Mouse (Mus musculus) midbrain, embryonic 15.5 days (tissue): ENCODE measurements around the gene Utf1. TPM values are rescaled to one million over a fixed set of nuclear protein-coding genes. Genes with fewer than 3 reads are reported as not detected.

Experiments used
- ATAC-seq: fragments of 200-750 bp; cut with Nextera tagmentation; replicated peaks from 2 replicates; pipeline ENCODE4 v1.8.0; 2017; ENCODE audit warnings: moderate TSS enrichment
- H3K27ac ChIP-seq: fragments of 300-500 bp; sonication (generic); 2 replicates; pipeline ENCODE4 v1.5.1; 2015; ENCODE audit warnings: mild to moderate bottlenecking, inconsistent platforms
- H3K27me3 ChIP-seq: fragments of 300-500 bp; sonication (generic); replicated peaks from 2 replicates; pipeline ENCODE4 v1.6.1; 2015; ENCODE audit warnings: inconsistent platforms
- H3K36me3 ChIP-seq: fragments of 300-500 bp; sonication (generic); replicated peaks from 2 replicates; pipeline ENCODE4 v1.6.1; 2015; ENCODE audit warnings: inconsistent platforms
- H3K4me1 ChIP-seq: fragments of 300-500 bp; sonication (generic); 2 replicates; pipeline ENCODE4 v1.6.1; 2015; ENCODE audit warnings: inconsistent platforms
- H3K4me2 ChIP-seq: fragments of 300-500 bp; sonication (generic); 2 replicates; pipeline ENCODE4 v1.6.1; 2015; ENCODE audit warnings: inconsistent platforms, mild to moderate bottlenecking, moderate library complexity
- H3K4me3 ChIP-seq: fragments of 300-500 bp; sonication (generic); 2 replicates; pipeline ENCODE4 v1.5.1; 2015; ENCODE audit warnings: mild to moderate bottlenecking, inconsistent platforms
- H3K9ac ChIP-seq: fragments of 300-500 bp; sonication (generic); 2 replicates; pipeline ENCODE4 v1.6.1; 2015; ENCODE audit warnings: mild to moderate bottlenecking, inconsistent platforms
- H3K9me3 ChIP-seq: fragments of 300-500 bp; sonication (generic); 2 replicates; pipeline ENCODE4 v1.6.1; 2016; ENCODE audit warnings: inconsistent platforms
- WGBS: fragments of 180-500 bp; shearing (Covaris S2); methylation state at CpG from one replicate; pipeline ENCODE4 v1.1.7; 2015; ENCODE audit warnings: mixed read lengths; 5-methylcytosine and 5-hydroxymethylcytosine counted together
- polyA plus RNA-seq: library from polyadenylated mRNA; unstranded; fragments of >200 nt; fragmentation: Nextera tagmentation; extraction: Ambion mirVana; gene quantifications from 2 replicates; pipeline ENCODE4 v1.2.1, GENCODE M21; 2015

Gene Utf1
- polyA plus RNA-seq, 1 experiment from 2014 or later, result not detected

DNA sequence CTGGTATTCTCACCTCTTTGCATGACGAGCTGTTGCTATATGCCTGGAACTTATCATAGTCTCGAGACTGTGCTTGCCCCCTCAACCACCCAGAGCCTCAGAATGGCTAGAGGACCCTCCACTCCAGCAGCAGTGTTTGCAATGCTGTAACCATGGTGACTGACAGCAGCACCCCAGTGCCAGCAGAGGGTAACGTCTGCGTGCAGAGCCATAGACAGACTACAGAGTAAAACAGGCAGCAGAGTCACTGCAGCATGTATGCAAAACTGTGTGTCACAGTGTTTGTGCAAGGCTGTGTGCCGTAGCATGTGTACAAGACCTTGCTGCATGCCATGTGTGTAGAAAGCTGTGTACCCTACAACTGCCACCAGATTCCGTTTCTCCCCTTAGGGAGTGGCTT, 34.1 kb upstream of the Utf1 start:
- no peak overlapping the region for H3K4me2 ChIP-seq
- no peaks in the 10 kb centered on the region for H3K36me3 ChIP-seq
- H3K27me3 ChIP-seq, result peaks cover 21% of the 10 kb centered on the region
- H3K9ac ChIP-seq, result no peak overlapping the region
- 29% methylated on average over 6 of the region's 6 CpGs for WGBS
- peak; percentile 63 for ATAC-seq
- H3K4me1 ChIP-seq, result peaks cover 41% of the 10 kb centered on the region
- H3K9me3 ChIP-seq, result no peaks in the 10 kb centered on the region
- H3K4me3 ChIP-seq, result no peak overlapping the region
- peak overlapping the region; percentile 58; the same call in 1 of the 2 replicates for H3K27ac ChIP-seq

DNA sequence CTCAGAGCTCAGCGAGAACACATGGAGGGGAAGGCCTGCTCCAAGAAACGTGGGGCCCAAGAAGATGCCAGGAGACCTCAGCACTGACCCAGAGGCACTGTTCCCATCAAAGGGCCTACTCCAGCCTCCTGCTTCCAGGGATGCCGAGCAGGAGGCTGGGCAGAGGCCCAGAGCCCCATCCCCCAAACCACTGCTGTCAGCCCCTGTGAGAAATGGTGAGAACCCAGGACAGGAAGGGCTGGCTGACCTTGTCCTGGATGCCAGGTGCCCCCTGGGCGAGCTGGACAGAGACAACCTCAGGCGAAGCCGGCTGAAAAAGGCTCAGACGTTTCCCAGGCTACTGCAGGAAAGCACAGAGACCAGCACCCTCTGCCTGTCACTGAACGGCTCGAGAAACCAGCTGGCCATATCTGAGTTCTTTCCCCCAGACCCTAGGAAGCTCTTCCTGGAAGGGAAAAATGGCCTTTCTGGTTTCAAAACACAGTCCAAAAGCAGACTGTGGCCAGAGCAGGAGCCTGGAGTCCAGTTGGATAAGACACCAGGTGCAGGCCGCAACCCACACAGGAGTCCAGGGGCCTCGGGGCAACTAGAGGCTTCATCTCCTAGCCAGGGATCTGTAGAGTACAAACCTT, 33.3 kb upstream of the Utf1 start:
- Histone ChIP-seq H3K4me2 (no peak overlapping the region), H3K4me3 (no peak overlapping the region), H3K27ac (no peak overlapping the region), H3K27me3 (peaks cover 24% of the 10 kb centered on the region), H3K9me3 (no peaks in the 10 kb centered on the region), H3K4me1 (peaks cover 37% of the 10 kb centered on the region), H3K36me3 (no peaks in the 10 kb centered on the region), H3K9ac (no peak overlapping the region)
- WGBS, result 60% methylated on average over 11 of the region's 11 CpGs
- no peak for ATAC-seq

DNA sequence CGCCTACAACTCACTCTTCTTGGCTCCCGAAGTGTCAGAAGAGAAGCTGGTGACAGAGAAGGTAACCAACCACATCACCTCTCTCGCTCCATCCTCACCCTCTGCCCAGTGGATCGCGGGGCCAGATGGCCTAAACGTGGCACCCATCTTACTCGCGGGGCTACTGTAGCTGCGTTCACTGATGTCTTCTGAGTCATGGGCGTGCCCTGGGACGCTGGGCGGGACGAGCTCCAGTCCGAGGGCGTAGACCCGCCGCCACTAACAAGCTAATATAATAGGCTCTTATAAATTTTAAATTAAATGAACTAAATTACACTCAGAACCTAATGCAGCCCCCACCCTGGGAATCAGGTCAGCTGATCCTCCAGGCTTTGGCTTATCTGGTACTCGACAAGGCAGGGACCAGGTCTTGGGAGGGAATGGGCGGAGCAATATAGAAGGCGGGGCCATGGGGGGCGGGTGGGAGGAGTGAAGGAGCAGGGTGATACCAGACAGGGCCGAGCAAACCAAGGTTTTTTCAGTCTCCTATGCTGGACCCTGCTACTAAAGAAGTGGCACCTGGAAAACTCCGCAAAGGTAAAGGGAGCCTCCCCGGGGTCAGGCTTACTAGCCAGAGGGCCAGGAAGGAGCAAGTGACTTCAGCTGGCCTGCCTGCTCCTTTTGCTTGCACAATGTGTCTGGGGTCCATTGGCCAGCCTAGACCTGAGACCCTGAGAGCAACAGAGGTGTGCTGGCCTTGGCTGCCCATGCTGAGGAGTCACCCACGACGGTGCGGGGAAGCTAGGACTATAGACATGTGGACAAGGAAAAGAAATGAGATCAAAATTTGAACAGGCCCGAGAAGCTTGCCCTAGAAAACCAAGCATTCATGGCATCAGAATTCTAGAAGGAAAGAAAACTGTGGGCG, 29.2 kb upstream of the Utf1 start:
- H3K27me3 ChIP-seq, result peaks cover 24% of the 10 kb centered on the region
- no peaks in the 10 kb centered on the region for H3K36me3 ChIP-seq
- H3K27ac ChIP-seq, result no peak overlapping the region
- peaks cover 21% of the 10 kb centered on the region for H3K4me1 ChIP-seq
- H3K4me3 ChIP-seq, result peak overlapping the region; percentile 17
- ATAC-seq, result peak; percentile 38; the same call in 1 of the 2 replicates
- H3K9me3 ChIP-seq, result no peaks in the 10 kb centered on the region
- 13% methylated on average over 29 of the region's 29 CpGs for WGBS
- peak overlapping the region; percentile 40 for H3K4me2 ChIP-seq
- no peak overlapping the region for H3K9ac ChIP-seq

- H3K9ac ChIP-seq, result no peak overlapping the region
- 6% methylated on average over 14 of the region's 14 CpGs for WGBS
- no peaks in the 10 kb centered on the region for H3K36me3 ChIP-seq
- peaks cover 30% of the 10 kb centered on the region for H3K27me3 ChIP-seq
- peak overlapping the region; percentile 15; the same call in 1 of the 2 replicates for H3K27ac ChIP-seq
- no peaks in the 10 kb centered on the region for H3K9me3 ChIP-seq
- H3K4me1 ChIP-seq, result peaks cover 11% of the 10 kb centered on the region
- H3K4me2 ChIP-seq, result peak overlapping the region; percentile 16
- no peak for ATAC-seq
- H3K4me3 ChIP-seq, result no peak overlapping the region
Observed at GRCm38 (mm10) chr7:139915646-139916257, 27.8 kb upstream of the Utf1 start.

GRCm38 (mm10) chr7:139916345-139916744, 27.2 kb upstream of the Utf1 start:
- Histone ChIP-seq H3K27ac (no peak overlapping the region), H3K36me3 (no peaks in the 10 kb centered on the region), H3K4me3 (no peak overlapping the region), H3K9me3 (no peaks in the 10 kb centered on the region), H3K4me1 (peaks cover 11% of the 10 kb centered on the region), H3K9ac (no peak overlapping the region), H3K4me2 (no peak overlapping the region), H3K27me3 (peaks cover 26% of the 10 kb centered on the region)
- ATAC-seq, result no peak
- WGBS, result 0% methylated on average over 1 of the region's 1 CpGs

- H3K27me3 ChIP-seq, result peaks cover 15% of the 10 kb centered on the region
- H3K4me2 ChIP-seq, result no peak overlapping the region
- WGBS, result 75% methylated on average over 4 of the region's 4 CpGs
Observed at GRCm38 (mm10) chr7:139918262-139918661, 25.3 kb upstream of the Utf1 start.

DNA sequence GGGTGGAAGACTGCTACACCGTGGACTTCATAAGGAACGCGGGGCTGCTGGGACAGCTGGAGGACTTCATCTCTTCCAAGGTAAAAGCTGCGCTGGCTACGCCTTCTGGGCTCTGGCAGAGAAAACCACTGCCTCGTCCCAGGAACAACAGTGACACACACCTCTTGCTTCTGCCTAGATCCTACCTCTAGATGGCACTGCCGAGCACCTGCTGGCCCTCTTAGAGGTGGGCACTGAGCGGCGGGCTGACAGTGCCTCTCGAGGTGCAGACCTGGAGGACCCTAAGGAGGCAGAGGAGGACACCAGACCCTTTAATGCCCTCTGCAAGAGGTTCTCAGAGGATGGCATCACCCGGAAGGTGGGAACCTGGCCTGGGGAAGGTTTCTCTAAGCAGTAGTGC, 12.9 kb upstream of the Utf1 start:
- ATAC-seq, result 0 out of 2 replicates have a peak, but pooled peaks have one; percentile 42
- Histone ChIP-seq H3K27ac (no peak overlapping the region), H3K36me3 (peaks cover 10% of the 10 kb centered on the region; the same call in 1 of the 2 replicates), H3K4me3 (no peak overlapping the region), H3K4me2 (no peak overlapping the region), H3K4me1 (no peaks in the 10 kb centered on the region), H3K27me3 (0 out of 2 replicates have a peak, but pooled peaks cover 3% of the 10 kb centered on the region), H3K9ac (no peak overlapping the region), H3K9me3 (no peaks in the 10 kb centered on the region)
- 17% methylated on average over 11 of the region's 11 CpGs for WGBS

More at GRCm38 (mm10) chr7:139918262-139918661, 25.3 kb upstream of the Utf1 start:
- H3K4me3 ChIP-seq, result no peak overlapping the region
- H3K4me1 ChIP-seq, result peaks cover 11% of the 10 kb centered on the region
- no peaks in the 10 kb centered on the region for H3K36me3 ChIP-seq
- H3K9ac ChIP-seq, result no peak overlapping the region
- no peak for ATAC-seq
- H3K9me3 ChIP-seq, result no peaks in the 10 kb centered on the region
- H3K27ac ChIP-seq, result no peak overlapping the region

DNA sequence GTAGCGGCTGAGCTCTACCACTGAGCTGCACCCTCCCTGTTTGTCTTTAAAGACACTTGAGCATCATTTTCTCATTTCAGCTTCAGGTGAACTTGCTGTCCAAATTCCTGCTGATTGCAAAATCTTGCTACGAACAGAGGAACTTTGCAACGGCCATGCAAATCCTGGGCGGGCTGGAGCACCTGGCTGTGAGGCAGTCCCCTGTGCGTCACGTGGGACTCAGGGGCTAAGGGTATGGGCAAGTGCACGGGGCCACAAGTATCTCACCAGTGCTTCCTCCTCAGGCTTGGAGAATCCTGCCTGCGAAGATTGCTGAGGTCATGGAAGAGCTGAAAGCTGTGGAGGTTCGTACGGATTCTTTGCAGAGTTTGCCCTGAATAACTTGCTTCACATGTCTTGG, 6.9 kb upstream of the Utf1 start:
- WGBS, result 94% methylated on average over 10 of the region's 10 CpGs
- no peak overlapping the region for H3K4me3 ChIP-seq
- H3K9ac ChIP-seq, result no peak overlapping the region
- no peaks in the 10 kb centered on the region for H3K4me1 ChIP-seq
- no peak overlapping the region for H3K27ac ChIP-seq
- no peaks in the 10 kb centered on the region for H3K9me3 ChIP-seq
- H3K36me3 ChIP-seq, result 0 out of 2 replicates have a peak, but pooled peaks cover 7% of the 10 kb centered on the region
- H3K4me2 ChIP-seq, result no peak overlapping the region
- no peak for ATAC-seq
- peaks cover 16% of the 10 kb centered on the region for H3K27me3 ChIP-seq

DNA sequence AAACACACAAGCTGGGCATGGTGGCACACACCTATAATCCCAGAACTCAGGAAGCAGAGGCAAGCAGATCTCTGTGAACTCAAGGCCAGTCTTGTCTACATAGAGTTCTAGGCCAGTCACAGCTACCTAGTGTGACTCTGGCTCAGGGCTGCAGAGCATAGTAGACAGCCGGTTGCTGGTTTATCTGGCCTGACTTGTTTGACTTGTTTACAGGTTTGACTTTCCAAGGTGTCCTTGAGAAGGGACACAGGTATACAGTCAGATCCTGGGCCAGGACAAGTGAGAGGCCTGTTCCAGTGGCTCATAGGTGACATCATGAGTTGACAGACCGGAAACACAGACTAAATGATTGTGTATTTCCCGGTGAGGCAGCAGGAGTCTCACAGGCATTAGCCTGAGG, 6.5 kb upstream of the Utf1 start:
- H3K27ac ChIP-seq, result no peak overlapping the region
- H3K4me2 ChIP-seq, result no peak overlapping the region
- peaks cover 20% of the 10 kb centered on the region for H3K27me3 ChIP-seq
- no peaks in the 10 kb centered on the region for H3K9me3 ChIP-seq
- no peak overlapping the region for H3K4me3 ChIP-seq
- H3K4me1 ChIP-seq, result no peaks in the 10 kb centered on the region
- 0 out of 2 replicates have a peak, but pooled peaks cover 5% of the 10 kb centered on the region for H3K36me3 ChIP-seq
- ATAC-seq, result no peak
- 91% methylated on average over 3 of the region's 3 CpGs for WGBS
- H3K9ac ChIP-seq, result no peak overlapping the region

GRCm38 (mm10) chr7:139937810-139938209, 5.8 kb upstream of the Utf1 start:
- Histone ChIP-seq H3K27me3 (peaks cover 27% of the 10 kb centered on the region), H3K9me3 (no peaks in the 10 kb centered on the region), H3K9ac (no peak overlapping the region), H3K4me2 (no peak overlapping the region), H3K27ac (no peak overlapping the region), H3K36me3 (0 out of 2 replicates have a peak, but pooled peaks cover 4% of the 10 kb centered on the region), H3K4me3 (no peak overlapping the region), H3K4me1 (no peaks in the 10 kb centered on the region)
- WGBS, result 71% methylated on average over 5 of the region's 5 CpGs
- no peak for ATAC-seq

DNA sequence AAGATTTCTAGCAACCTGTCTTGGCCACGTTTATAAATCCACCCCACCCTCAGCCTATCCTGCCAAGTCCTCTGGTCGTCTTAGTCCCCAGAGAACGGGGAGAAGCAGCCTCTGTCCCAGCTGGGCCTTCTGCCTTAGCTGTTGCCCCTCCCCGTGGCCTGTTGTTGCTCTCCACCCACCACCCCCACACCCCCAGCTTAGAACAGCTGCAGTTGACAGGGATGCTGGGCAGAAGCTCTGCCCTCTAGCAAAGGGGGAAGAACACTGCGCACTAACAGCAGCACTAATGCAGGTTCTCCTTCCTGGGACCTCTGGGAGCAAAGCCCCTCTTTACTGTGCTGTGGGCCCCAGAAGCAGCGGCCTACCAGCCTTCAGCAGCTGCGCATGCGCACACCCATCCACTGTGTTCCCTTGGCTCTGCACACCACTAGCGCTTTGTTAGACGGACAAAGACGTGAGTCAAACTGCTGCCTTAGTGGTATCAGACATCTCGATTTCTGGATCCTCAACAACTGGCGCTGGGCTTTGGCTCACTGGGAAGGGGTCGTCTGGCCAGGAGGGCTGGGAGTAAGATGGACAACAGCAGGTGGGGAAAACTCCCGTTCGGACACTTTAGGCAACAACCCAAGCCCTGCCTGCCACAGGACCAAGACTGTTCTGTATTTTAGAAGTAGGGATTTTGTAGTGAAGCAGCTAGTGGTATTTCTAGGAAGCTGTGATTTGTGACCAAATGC, 2.9 kb upstream of the Utf1 start:
- Histone ChIP-seq H3K4me3 (no peak overlapping the region), H3K4me2 (no peak overlapping the region), H3K27me3 (peaks cover 54% of the 10 kb centered on the region), H3K27ac (no peak overlapping the region), H3K4me1 (peaks cover 12% of the 10 kb centered on the region), H3K9ac (no peak overlapping the region), H3K9me3 (no peaks in the 10 kb centered on the region), H3K36me3 (no peaks in the 10 kb centered on the region)
- 63% methylated on average over 16 of the region's 16 CpGs for WGBS
- ATAC-seq, result no peak
